Mouse (Mus musculus) thymus, postnatal 14 days (tissue): ENCODE measurements at regions not wholly inside any gene's neighbourhood (a gene's known extent, or its start where the extent isn't known, plus 50 kb on each side); places are given as distances from the start of the nearest gene placed in this dataset.

ENCODE experiments used
- DNase-seq: peaks from one replicate; pipeline ENCODE4 v3.0.0; 2021

DNA sequence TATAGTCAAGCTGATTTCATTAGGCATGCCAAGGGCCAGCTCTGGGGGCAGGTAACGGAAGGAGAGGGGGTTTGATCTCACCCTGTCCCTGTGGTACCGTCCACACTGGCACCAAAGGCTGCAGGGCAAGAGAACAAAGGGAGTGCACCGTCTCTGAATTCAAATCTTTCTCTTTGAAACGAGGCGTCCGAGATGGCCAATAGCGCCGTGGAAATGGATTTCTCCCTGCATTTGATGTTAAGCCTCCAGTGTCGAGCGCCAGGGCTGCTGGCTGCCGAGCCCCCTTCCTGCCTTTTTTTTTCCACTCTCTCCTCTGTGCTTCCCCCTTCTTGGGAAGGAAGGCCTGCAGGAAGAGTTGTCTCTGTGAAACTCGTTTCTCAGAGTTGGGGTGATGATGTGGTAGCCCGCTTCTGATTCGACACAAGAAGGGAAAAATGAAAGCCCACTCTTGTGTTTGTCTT lies 235.5 kb downstream of the 3110018I06Rik start:
- no peak for DNase-seq

- DNase-seq, result no peak
Measured at GRCm38 (mm10) chr12:107724467-107724866, 236.0 kb downstream of the 3110018I06Rik start.

DNA sequence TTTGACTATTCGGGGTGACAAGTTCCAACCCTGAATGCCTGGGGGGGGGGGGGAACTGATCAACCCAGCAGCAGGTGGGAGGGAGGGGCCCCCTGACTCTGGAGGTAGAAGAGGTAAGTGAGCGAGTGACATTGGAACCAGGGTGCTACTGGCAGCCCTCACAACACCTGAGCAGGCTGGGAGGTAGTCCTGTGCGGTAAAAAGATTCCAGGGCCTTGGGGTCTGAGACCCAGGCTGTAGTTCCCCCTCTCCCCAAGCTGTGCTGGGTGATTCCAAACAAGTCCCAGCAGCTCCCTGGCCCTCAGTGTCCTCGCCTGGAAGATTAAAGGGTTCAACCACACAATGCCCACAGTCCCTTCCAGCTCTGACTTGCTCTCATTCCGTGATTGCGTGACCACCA lies 240.4 kb downstream of the 3110018I06Rik start:
- DNase-seq, result peak; percentile 40

- peak; percentile 82 for DNase-seq
Measured at GRCm38 (mm10) chr12:107729301-107729700, 240.9 kb downstream of the 3110018I06Rik start.

GRCm38 (mm10) chr12:107730940-107731339 lies 242.5 kb downstream of the 3110018I06Rik start:
- DNase-seq, result peak; percentile 49

GRCm38 (mm10) chr12:107734536-107734935 lies 246.1 kb downstream of the 3110018I06Rik start:
- peak; percentile 71 for DNase-seq

GRCm38 (mm10) chr12:107742641-107743040 lies 254.2 kb downstream of the 3110018I06Rik start:
- no peak for DNase-seq

DNA sequence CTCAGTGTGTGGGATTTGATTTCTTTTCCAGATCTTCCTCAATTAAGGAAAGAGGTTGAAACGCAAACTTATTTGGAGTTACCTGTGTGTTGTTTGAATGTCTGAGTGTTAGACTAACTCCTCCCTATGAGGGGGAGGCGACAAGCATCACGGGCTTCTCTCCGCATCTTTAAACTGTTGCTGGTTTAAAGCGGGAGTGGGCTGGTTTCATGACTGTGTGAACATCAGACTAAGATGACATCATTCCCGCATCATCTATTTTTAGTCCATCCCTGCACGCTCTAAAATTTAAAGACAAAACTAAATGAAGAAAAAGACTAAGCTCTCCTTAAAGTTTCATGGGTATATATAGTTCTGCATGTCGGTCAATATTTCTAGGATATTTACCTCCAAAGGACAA lies 256.4 kb downstream of the 3110018I06Rik start:
- DNase-seq, result no peak

- DNase-seq, result no peak
Measured at GRCm38 (mm10) chr12:107748481-107749380, 254.7 kb downstream of the Bcl11b start.

GRCm38 (mm10) chr12:107749381-107750085 lies 253.9 kb downstream of the Bcl11b start:
- no peak for DNase-seq

- no peak for DNase-seq
Measured at GRCm38 (mm10) chr12:107750285-107750927, 253.0 kb downstream of the Bcl11b start.

GRCm38 (mm10) chr12:107752126-107752525 lies 251.3 kb downstream of the Bcl11b start:
- no peak for DNase-seq

DNA sequence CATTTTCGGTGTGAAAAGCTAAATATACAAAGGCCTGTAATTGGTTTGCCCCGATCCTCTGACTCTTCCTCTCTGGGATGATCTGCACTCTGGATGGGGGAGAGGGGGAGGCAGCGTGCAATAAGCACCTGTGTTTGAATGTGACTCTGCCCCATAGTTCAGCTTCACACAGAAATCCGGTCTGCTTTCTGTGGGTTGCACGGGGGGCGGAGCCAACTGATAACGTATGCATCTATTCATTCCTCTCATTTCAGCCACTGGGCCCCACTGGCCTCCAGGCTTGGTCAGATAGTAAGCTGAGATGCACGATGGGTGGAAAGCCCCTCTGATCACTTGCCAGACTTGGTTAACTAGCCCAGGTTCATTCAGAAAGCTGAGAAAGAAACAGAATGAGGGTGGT lies 250.8 kb downstream of the Bcl11b start:
- peak; percentile 84 for DNase-seq

- no peak for DNase-seq
Measured at GRCm38 (mm10) chr12:107753022-107753421, 250.4 kb downstream of the Bcl11b start.

DNA sequence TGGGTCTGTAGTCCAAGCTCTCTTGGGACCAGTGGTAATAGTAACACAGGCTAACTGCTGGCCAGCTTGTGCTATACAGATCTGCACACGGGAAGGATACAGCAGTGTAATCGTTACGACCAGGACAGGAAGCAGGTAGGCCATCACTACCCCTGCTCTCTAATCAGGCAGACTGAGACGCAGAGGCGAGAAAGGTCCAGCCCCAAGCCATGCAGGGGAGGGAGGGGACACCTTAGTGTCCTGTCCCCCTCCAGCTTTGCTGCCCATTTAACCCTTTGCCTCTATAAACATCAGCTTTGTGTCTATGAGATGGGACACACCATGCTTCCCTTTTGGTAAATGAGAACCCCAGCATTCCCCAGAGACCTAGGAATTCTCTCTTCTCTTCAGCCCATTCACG lies 249.9 kb downstream of the Bcl11b start:
- no peak for DNase-seq

DNA sequence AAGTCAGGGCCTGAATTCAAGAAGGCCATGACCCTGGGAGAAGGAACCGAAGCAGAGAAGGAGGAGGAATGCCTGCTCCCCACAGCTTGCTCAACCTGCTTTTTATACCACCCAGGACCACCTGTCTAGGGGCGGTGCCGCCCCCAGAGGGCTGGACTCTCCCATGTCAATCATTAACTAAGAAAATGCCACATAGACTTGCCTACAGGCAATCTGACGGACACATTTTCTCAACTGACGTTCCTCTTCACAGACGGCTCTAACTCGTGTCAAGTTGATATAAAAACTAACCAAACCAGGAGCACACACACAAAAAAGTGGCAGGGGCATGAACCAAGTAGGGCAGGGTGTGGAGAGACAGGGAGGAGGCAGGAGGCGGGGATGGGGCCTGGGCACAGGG lies 248.5 kb downstream of the Bcl11b start:
- DNase-seq, result no peak

DNA sequence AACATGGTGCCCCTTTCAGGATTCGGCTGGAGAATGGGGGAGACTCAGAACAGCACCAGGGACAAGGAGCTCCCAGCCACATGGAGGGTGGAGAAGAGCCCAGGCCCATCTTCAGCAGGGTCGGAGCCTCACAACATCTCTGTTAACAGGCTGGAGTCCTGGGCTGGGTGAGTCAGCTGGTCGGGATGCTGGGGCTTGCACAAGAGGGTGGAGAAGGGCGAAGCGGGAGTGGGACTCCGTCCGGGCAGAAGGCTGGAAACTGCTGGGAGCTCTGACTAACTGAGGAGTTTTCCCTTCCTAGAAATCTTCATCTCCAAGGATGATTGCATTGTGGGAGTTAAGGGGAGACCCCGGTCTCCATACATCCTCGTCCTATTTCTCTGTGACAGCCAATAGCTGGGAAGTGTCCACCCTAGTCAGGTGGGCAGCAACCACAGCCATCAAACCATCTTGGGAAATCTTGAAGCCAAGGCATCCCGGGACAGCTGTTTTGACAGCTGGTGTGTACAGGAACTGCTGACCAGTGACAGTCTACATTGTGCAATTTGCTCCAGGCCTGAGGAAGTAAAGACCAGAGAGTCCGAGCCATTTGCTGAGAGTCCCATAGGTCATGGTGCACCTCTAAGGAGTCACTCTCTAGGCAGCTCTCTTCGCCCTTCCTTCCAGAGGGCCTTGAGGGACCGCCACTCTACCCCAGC lies 247.4 kb downstream of the Bcl11b start:
- DNase-seq, result no peak

GRCm38 (mm10) chr12:107757184-107757583 lies 246.2 kb downstream of the Bcl11b start:
- no peak for DNase-seq

DNA sequence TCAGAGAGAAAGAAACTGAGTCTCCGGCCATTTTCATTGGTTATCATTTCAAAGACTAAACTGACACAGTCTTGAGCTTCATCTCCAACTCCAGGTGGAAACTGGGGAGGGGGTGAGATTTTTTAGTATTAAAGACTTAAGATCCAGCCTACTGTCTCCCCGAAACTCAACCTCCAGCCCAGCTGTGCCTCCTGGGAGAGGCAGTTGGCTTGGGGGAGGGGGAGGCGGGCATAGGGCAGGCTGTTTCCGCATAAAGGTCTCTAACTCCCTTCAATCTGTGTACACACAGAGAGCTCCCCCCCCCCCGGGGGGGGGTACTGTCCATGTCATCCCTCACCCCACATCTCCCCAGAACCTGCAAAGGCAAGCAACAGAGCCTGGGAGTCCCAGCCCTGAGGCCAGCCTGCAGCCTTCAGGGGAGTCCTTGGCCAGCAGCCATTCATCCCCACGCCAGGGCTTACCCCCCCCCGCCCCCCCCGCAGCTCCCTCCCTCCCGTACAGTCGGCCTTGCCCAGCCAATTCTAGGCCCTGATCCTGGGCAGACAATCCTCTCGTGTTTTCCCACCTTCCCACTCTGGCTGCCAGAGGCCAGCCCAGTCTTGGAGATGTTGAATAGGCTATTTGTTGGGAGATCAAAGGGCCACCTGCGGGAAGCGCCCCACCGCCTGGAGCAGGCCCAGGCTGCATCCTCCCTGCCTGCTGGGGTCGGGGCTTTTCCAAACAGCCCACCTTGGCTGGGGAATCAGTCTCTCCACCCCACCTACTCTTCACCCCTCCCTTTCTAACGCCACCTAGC lies 245.2 kb downstream of the Bcl11b start:
- peak; percentile 75 for DNase-seq

DNA sequence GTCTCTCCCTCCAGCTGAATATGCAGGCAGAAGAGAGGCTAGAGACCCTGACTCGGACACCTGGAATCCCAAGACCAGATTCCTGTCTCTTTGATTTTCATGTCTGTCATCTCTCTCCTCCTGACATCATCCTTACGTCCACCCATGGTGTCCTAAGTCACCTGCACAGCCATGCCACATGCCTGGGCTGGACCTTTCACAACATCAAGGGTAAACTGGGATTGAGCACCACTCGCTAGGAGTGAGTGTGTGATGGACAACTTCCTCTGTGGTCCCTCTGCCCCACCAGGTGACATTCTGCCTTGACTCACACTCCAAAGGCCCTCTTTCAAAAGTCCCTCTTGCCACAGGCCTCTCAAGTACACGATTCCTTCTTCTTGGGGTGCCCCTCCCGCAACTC lies 244.1 kb downstream of the Bcl11b start:
- no peak for DNase-seq

- DNase-seq, result peak; percentile 52
Measured at GRCm38 (mm10) chr12:107759911-107760310, 243.5 kb downstream of the Bcl11b start.

- DNase-seq, result peak; percentile 73
Measured at GRCm38 (mm10) chr12:107762140-107762539, 241.3 kb downstream of the Bcl11b start.
